Comparison of ENCODE assay signal across 8 mouse cellular contexts in the genomic region with DNA sequence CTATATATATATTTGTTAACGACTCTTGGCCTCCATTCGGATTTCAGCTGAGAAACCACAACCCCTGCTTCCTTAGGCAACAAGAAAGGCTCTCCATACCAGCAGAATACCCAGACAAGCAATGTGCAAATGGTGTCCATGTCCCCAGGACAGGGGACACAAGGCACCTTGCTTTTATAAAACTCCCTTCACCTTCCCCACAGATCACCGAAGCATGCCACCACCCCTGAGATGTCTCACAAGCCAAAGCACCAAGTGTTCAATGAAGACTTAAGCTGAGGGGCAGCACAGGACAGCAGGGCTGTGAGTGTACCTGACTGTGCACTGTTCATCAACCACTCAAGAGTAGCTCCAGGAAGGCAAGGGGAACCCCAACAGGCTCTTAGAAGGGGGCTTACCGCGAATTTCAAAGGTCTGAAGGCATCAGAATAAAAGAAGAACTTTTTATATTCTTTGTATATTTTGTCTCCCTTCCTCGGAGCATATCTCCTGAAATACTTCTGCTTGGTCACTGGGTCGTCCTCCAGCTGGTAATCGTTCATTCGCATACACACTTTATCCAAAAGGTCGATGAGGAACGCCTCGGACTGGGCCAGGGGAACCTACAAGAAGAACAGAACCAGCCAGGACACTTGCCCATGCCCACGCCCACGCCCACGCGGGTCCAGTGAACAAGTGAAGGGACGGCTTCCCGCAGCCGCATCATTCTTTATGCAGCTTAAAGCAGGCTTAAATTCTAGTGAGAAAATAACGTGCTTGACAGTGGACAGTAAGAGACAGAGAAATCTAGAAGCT. TPM values are rescaled to one million over a fixed set of nuclear protein-coding genes. Genes with fewer than 3 reads are reported as not detected.
DNase-seq lines count a peak whose midpoint lies in the region; ATAC-seq and TF ChIP-seq lines count a peak whose summit lies in the region.
"Had no signal": no experiment of that assay in that cellular context is flagged by ENCODE, and none has a peak within 500 bp of the region (broad histone marks: within the 10 kb centered on the region; RNA-seq: fewer than 3 reads in every experiment).

No protein-coding gene starts in this region.

- no peak for TF ChIP-seq CTCF in E14TG2a.4 (conservative IDR thresholded peaks at IDR 0.05; ENCODE audit: low read length)

- DNase-seq in ES-E14 (ENCODE audit: low read depth, low spot score) = no peak
- DNase-seq in midbrain, embryonic 11.5 days (ENCODE audit: low spot score, missing footprints) = peak; percentile 95
- no peak for DNase-seq in frontal cortex, postnatal 14 days (ENCODE audit: low spot score in 2 of 2)
- no peak for DNase-seq in thymus, postnatal 4 days
- DNase-seq in spleen, adult 12 weeks (ENCODE audit: low spot score) = no peak

- no peaks in the 10 kb centered on the region for H3K27me3 ChIP-seq in E14TG2a.4 (ENCODE audit: insufficient read depth, low read length)
- peaks cover 88% of the 10 kb centered on the region for H3K27me3 ChIP-seq in forebrain, embryonic 15.5 days
- H3K27me3 ChIP-seq in midbrain, embryonic 11.5 days (ENCODE audit: control insufficient read depth, insufficient read depth, low read length) = peaks cover 32% of the 10 kb centered on the region

- in situ Hi-C loops in ES-E14 (cut with MboI; ENCODE audit: low sequenced_read_pairs in 2 of 2, unreplicated experiment in 2 of 2) = no loop called here

- ATAC-seq in forebrain, embryonic 15.5 days (replicated peaks) = no peak
- ATAC-seq in midbrain, embryonic 11.5 days (ENCODE audit: low FRiP score) = no peak

- H3K36me3 ChIP-seq in E14TG2a.4 (ENCODE audit: insufficient read depth, low read length) = peaks cover 40% of the 10 kb centered on the region
- peaks cover 17% of the 10 kb centered on the region for H3K36me3 ChIP-seq in ES-E14 (ENCODE audit: control insufficient read depth, insufficient read depth, low read length, poor library complexity, severe bottlenecking)
- no peaks in the 10 kb centered on the region for H3K36me3 ChIP-seq in forebrain, embryonic 15.5 days
- no peaks in the 10 kb centered on the region for H3K36me3 ChIP-seq in midbrain, embryonic 11.5 days (ENCODE audit: control insufficient read depth, insufficient read depth, low read length)

- peak overlapping the region; percentile 65 for H3K9ac ChIP-seq in ES-E14 (ENCODE audit: insufficient read depth, low read depth, low read length, poor library complexity, severe bottlenecking)
- no peak overlapping the region for H3K9ac ChIP-seq in forebrain, embryonic 15.5 days (replicated peaks)
- peak overlapping the region; percentile 81 for H3K9ac ChIP-seq in midbrain, embryonic 11.5 days (ENCODE audit: low read length)

- H3K27ac ChIP-seq in ES-E14 (ENCODE audit: insufficient read depth, low read depth, low read length, poor library complexity, severe bottlenecking) = peak overlapping the region; percentile 54; the same call in 1 of the 2 replicates
- no peak overlapping the region for H3K27ac ChIP-seq in forebrain, embryonic 15.5 days (replicated peaks)
- H3K27ac ChIP-seq in midbrain, embryonic 11.5 days (ENCODE audit: low read depth, low read length) = peak overlapping the region; percentile 86

- no peaks in the 10 kb centered on the region for H3K9me3 ChIP-seq in E14TG2a.4 (ENCODE audit: low read length)
- H3K9me3 ChIP-seq in ES-E14 (ENCODE audit: control insufficient read depth, insufficient read depth, low read depth, low read length) = no peaks in the 10 kb centered on the region
- H3K9me3 ChIP-seq in forebrain, embryonic 15.5 days = no peaks in the 10 kb centered on the region
- no peaks in the 10 kb centered on the region for H3K9me3 ChIP-seq in midbrain, embryonic 11.5 days (ENCODE audit: control insufficient read depth, low read length)

- H3K4me3 ChIP-seq in E14TG2a.4 (replicated peaks; ENCODE audit: low read length) (peak overlapping the region; percentile 88), ES-E14 (ENCODE audit: insufficient read depth in 1 of 2, low read depth in 1 of 2, low read length in 2 of 2, poor library complexity in 1 of 2, severe bottlenecking in 1 of 2) (peak overlapping the region; percentile 72 to 73)
- H3K4me3 ChIP-seq in forebrain, embryonic 15.5 days = peak overlapping the region; percentile 35
- H3K4me3 ChIP-seq in midbrain, embryonic 11.5 days (ENCODE audit: low read depth, low read length) = peak overlapping the region; percentile 45

- 12% methylated on average over 20 of the region's 20 CpGs for whole genome bisulfite sequencing in forebrain, embryonic 15.5 days
- 10% methylated on average over 20 of the region's 20 CpGs for WGBS in midbrain, embryonic 11.5 days

- peak overlapping the region; percentile 59; the same call in 1 of the 2 replicates for H3K4me2 ChIP-seq in forebrain, embryonic 15.5 days (replicated peaks)
- H3K4me2 ChIP-seq in midbrain, embryonic 11.5 days = peak overlapping the region; percentile 59

- peaks cover 70% of the 10 kb centered on the region for H3K4me1 ChIP-seq in E14TG2a.4 (replicated peaks; ENCODE audit: low read depth, low read length)
- H3K4me1 ChIP-seq in ES-E14 (ENCODE audit: control insufficient read depth in 2 of 2, insufficient read depth in 2 of 2, low read length in 2 of 2, poor library complexity in 1 of 2) = peaks cover 7 to 8% of the 10 kb centered on the region in 2 experiments
- H3K4me1 ChIP-seq in forebrain, embryonic 15.5 days = peaks cover 15% of the 10 kb centered on the region
- peaks cover 8% of the 10 kb centered on the region; the same call in 1 of the 2 replicates for H3K4me1 ChIP-seq in midbrain, embryonic 11.5 days (ENCODE audit: control insufficient read depth, insufficient read depth, low read length)

TF ChIP-seq in ES-E14, 5 proteins besides CTCF, POLR2A, EP300 and RAD21:
- TF ChIP-seq HCFC1 (IDR thresholded peaks at IDR 0.05; ENCODE audit: borderline replicate concordance, insufficient read depth, low read length) (no peak; the same call in 1 of the 2 replicates), CHD2 (IDR thresholded peaks at IDR 0.05; ENCODE audit: low read depth, low read length) (no peak), MAFK (IDR thresholded peaks at IDR 0.05; ENCODE audit: insufficient read depth, low read depth, low read length) (no peak), ZC3H11A (IDR thresholded peaks at IDR 0.05; ENCODE audit: borderline replicate concordance, low read depth, low read length) (no peak), ZNF384 (IDR thresholded peaks at IDR 0.05; ENCODE audit: low read depth, low read length) (no peak)
TF ChIP-seq in ES-E14: peak in this region for 0.

RNA-seq across cellular contexts. Expression of a gene that starts 36.7 kb away (rescaled TPM):
- 76.9 and 152 TPM in 2 replicates for total RNA-seq in ES-E14 (2012; rRNA removed)
- 0.70 and 1.2 TPM in 2 replicates for polyA plus RNA-seq in forebrain, embryonic 15.5 days (2015; fragmentation: Nextera tagmentation; extraction: Ambion mirVana)
- 130 and 131 TPM in 2 replicates for polyA plus RNA-seq in midbrain, embryonic 11.5 days (2014; fragmentation: Nextera tagmentation; extraction: Ambion mirVana)
- total RNA-seq: left cerebral cortex, postnatal 25 days had no signal

RNA-seq across cellular contexts. Expression of a gene that starts 43.4 kb away (rescaled TPM):
- total RNA-seq in ES-E14 (2012; rRNA removed) = 3.2 and 3.3 TPM in 2 replicates
- not detected in 2 replicates for polyA plus RNA-seq in forebrain, embryonic 15.5 days (2015; fragmentation: Nextera tagmentation; extraction: Ambion mirVana)
- polyA plus RNA-seq in midbrain, embryonic 11.5 days (2014; fragmentation: Nextera tagmentation; extraction: Ambion mirVana) = 2.4 and 2.9 TPM in 2 replicates

Comparison
In these comparisons a context has a peak if more than half of its experiments do, and no peak if none do; other contexts are left out.
1. H3K4me3 ChIP-seq: peak in every context shown above with its lines; median percentile 88 in E14TG2a.4; 72 in ES-E14; 45 in midbrain, embryonic 11.5 days; 35 in forebrain, embryonic 15.5 days.
2. RNA of a gene that starts 36.7 kb away (polyA plus RNA-seq): 130 to 131 TPM in midbrain, embryonic 11.5 days; 0.70 to 1.2 TPM in forebrain, embryonic 15.5 days; every median in the first group is over 10 times any median in the second.